Mouse (Mus musculus): ENCODE measurements around the gene Apoa5. TPM values are rescaled to one million over a fixed set of nuclear protein-coding genes. Genes with fewer than 3 reads are reported as not detected.

Gene Apoa5
- polyA plus RNA-seq, 1 experiment from 2014 or later = not detected

DNA sequence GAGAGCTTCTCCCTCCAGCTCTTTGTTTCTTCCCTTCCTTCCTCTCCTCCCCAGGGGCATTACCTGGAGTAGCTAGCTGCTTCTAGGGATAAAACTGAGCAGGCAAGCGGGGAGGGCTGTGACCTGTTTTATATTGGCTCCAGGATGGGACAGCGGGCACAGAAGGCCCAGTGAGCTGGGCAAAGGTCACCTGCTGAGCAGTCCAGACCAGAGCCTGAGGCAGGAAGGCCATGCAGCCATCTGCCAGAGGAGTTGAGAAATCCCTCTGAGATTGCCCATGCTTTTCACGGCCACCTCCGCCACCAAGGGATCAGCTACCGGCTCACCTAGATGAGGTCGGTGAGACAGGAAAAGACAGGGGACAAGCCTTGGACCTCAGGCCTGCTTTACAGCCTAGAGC is 33.2 kb upstream of the Apoa5 start:
- no peak overlapping the region for H3K9ac ChIP-seq (ENCODE audit: low read depth, low read length)
- H3K36me3 ChIP-seq (ENCODE audit: control insufficient read depth, insufficient read depth, low read length) = no peaks in the 10 kb centered on the region
- no peaks in the 10 kb centered on the region for H3K9me3 ChIP-seq (replicated peaks; ENCODE audit: control insufficient read depth, low read length)
- no peak overlapping the region for H3K4me2 ChIP-seq
- WGBS (ENCODE audit: insufficient replicate concordance) = 83% methylated on average over 6 of the region's 6 CpGs
- no peak for ATAC-seq (replicated peaks; ENCODE audit: insufficient number of reproducible peaks, low FRiP score, low TSS enrichment)
- H3K27ac ChIP-seq (ENCODE audit: low read depth, low read length) = no peak overlapping the region
- H3K4me1 ChIP-seq (ENCODE audit: control insufficient read depth, insufficient read depth, low read length) = peaks cover 3% of the 10 kb centered on the region; the same call in 1 of the 2 replicates
- H3K27me3 ChIP-seq (ENCODE audit: control insufficient read depth, insufficient read depth, low read length) = peaks cover 5% of the 10 kb centered on the region; the same call in 1 of the 2 replicates
- no peak overlapping the region for H3K4me3 ChIP-seq (ENCODE audit: low read depth, low read length)

GRCm38 (mm10) chr9:46235596-46235648 is 33.0 kb upstream of the Apoa5 start, which contains the start of gene Apoc3:
Apoc3 (minus strand) TSS chr9:46235636.
- no peak for ATAC-seq (replicated peaks; ENCODE audit: insufficient number of reproducible peaks, low FRiP score, low TSS enrichment)
- peaks cover 1% of the 10 kb centered on the region; the same call in 1 of the 2 replicates for H3K4me1 ChIP-seq (ENCODE audit: control insufficient read depth, insufficient read depth, low read length)
- no peak within 1 kb of the TSS for H3K4me3 ChIP-seq (ENCODE audit: low read depth, low read length)
- no peaks in the 10 kb centered on the region for H3K9me3 ChIP-seq (replicated peaks; ENCODE audit: control insufficient read depth, low read length)
- no peak within 1 kb of the TSS for H3K4me2 ChIP-seq
- H3K36me3 ChIP-seq (ENCODE audit: control insufficient read depth, insufficient read depth, low read length) = no peaks in the 10 kb centered on the region
- peaks cover 5% of the 10 kb centered on the region; the same call in 1 of the 2 replicates for H3K27me3 ChIP-seq (ENCODE audit: control insufficient read depth, insufficient read depth, low read length)
- H3K27ac ChIP-seq (ENCODE audit: low read depth, low read length) = no peak within 1 kb of the TSS
- H3K9ac ChIP-seq (ENCODE audit: low read depth, low read length) = no peak within 1 kb of the TSS

DNA sequence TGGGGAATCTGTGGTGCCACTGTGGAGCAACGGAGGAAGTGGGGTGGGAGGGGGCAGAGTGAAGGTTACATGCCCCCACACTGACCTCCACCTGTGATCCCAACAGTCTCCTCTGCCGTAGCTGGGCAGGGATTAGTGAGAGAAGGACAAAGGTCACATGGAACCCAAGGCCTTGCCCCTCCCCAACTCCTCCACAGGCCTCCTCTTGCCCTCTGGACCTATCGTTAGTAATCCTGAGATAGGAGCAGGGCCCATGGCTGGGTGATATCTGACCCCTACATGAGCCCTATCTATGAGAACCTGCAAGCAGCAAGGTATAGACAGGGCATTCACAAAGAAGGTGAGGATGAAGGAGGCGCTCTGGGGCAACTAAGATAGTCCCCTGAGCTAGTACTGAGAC is 32.8 kb upstream of the Apoa5 start:
- Histone ChIP-seq H3K36me3 (ENCODE audit: control insufficient read depth, insufficient read depth, low read length) (no peaks in the 10 kb centered on the region), H3K9me3 (replicated peaks; ENCODE audit: control insufficient read depth, low read length) (no peaks in the 10 kb centered on the region), H3K9ac (ENCODE audit: low read depth, low read length) (no peak overlapping the region), H3K4me2 (no peak overlapping the region), H3K4me1 (ENCODE audit: control insufficient read depth, insufficient read depth, low read length) (no peaks in the 10 kb centered on the region), H3K4me3 (ENCODE audit: low read depth, low read length) (no peak overlapping the region), H3K27ac (ENCODE audit: low read depth, low read length) (no peak overlapping the region), H3K27me3 (ENCODE audit: control insufficient read depth, insufficient read depth, low read length) (peaks cover 3% of the 10 kb centered on the region; the same call in 1 of the 2 replicates)
- 57% methylated on average over 4 of the region's 4 CpGs for WGBS (ENCODE audit: insufficient replicate concordance)
- ATAC-seq (replicated peaks; ENCODE audit: insufficient number of reproducible peaks, low FRiP score, low TSS enrichment) = no peak

DNA sequence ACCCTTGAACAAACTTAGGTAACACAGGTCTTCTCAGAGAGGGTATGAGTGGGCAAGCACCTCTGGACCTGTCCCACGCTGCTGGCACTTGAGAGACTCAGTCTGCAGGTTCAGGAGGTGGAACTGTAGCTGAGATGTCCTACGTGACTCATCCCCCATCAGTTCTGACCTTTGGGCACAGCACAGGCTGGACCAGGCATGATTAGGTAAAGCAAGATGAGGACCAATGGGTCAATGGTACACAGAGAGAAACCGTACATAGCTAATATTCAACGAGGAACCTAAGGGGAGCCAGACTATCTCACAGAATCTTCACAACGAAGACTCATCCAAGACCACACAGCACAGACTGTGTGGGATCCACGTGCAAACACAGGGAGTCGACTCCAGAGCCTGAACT is 29.6 kb upstream of the Apoa5 start:
- ATAC-seq (replicated peaks; ENCODE audit: insufficient number of reproducible peaks, low FRiP score, low TSS enrichment) = no peak
- H3K4me3 ChIP-seq (ENCODE audit: low read depth, low read length) = no peak overlapping the region
- H3K9me3 ChIP-seq (replicated peaks; ENCODE audit: control insufficient read depth, low read length) = no peaks in the 10 kb centered on the region
- no peaks in the 10 kb centered on the region for H3K27me3 ChIP-seq (ENCODE audit: control insufficient read depth, insufficient read depth, low read length)
- H3K36me3 ChIP-seq (ENCODE audit: control insufficient read depth, insufficient read depth, low read length) = no peaks in the 10 kb centered on the region
- no peak overlapping the region for H3K27ac ChIP-seq (ENCODE audit: low read depth, low read length)
- H3K9ac ChIP-seq (ENCODE audit: low read depth, low read length) = no peak overlapping the region
- no peak overlapping the region for H3K4me2 ChIP-seq
- WGBS (ENCODE audit: insufficient replicate concordance) = 81% methylated on average over 7 of the region's 7 CpGs
- H3K4me1 ChIP-seq (ENCODE audit: control insufficient read depth, insufficient read depth, low read length) = peaks cover 8% of the 10 kb centered on the region; the same call in 1 of the 2 replicates

- no peaks in the 10 kb centered on the region for H3K27me3 ChIP-seq (ENCODE audit: control insufficient read depth, insufficient read depth, low read length)
- no peaks in the 10 kb centered on the region for H3K36me3 ChIP-seq (ENCODE audit: control insufficient read depth, insufficient read depth, low read length)
- H3K9me3 ChIP-seq (replicated peaks; ENCODE audit: control insufficient read depth, low read length) = no peaks in the 10 kb centered on the region
- H3K9ac ChIP-seq (ENCODE audit: low read depth, low read length) = no peak within 1 kb of the TSS
- 0 out of 2 replicates have a peak, but pooled peaks have one; percentile 14 for ATAC-seq (replicated peaks; ENCODE audit: insufficient number of reproducible peaks, low FRiP score, low TSS enrichment)
- WGBS (ENCODE audit: insufficient replicate concordance) = 58% methylated on average over 7 of the region's 7 CpGs
- H3K4me3 ChIP-seq (ENCODE audit: low read depth, low read length) = no peak within 1 kb of the TSS
- peaks cover 11% of the 10 kb centered on the region; the same call in 1 of the 2 replicates for H3K4me1 ChIP-seq (ENCODE audit: control insufficient read depth, insufficient read depth, low read length)
- H3K4me2 ChIP-seq = no peak within 1 kb of the TSS
- no peak within 1 kb of the TSS for H3K27ac ChIP-seq (ENCODE audit: low read depth, low read length)
These were observed 27.8 kb upstream of the Apoa5 start, which contains the start of gene Apoa4 for GRCm38 (mm10) chr9:46240526-46241153. Apoa4 (plus strand) TSS chr9:46240696.

GRCm38 (mm10) chr9:46241818-46242217 is 26.6 kb upstream of the Apoa5 start:
- H3K9ac ChIP-seq (ENCODE audit: low read depth, low read length) = no peak overlapping the region
- no peak for ATAC-seq (replicated peaks; ENCODE audit: insufficient number of reproducible peaks, low FRiP score, low TSS enrichment)
- 58% methylated on average over 2 of the region's 2 CpGs for WGBS (ENCODE audit: insufficient replicate concordance)
- no peak overlapping the region for H3K4me2 ChIP-seq
- no peaks in the 10 kb centered on the region for H3K36me3 ChIP-seq (ENCODE audit: control insufficient read depth, insufficient read depth, low read length)
- H3K9me3 ChIP-seq (replicated peaks; ENCODE audit: control insufficient read depth, low read length) = no peaks in the 10 kb centered on the region
- H3K4me1 ChIP-seq (ENCODE audit: control insufficient read depth, insufficient read depth, low read length) = peaks cover 11% of the 10 kb centered on the region; the same call in 1 of the 2 replicates
- no peak overlapping the region for H3K27ac ChIP-seq (ENCODE audit: low read depth, low read length)
- no peak overlapping the region for H3K4me3 ChIP-seq (ENCODE audit: low read depth, low read length)
- H3K27me3 ChIP-seq (ENCODE audit: control insufficient read depth, insufficient read depth, low read length) = no peaks in the 10 kb centered on the region

DNA sequence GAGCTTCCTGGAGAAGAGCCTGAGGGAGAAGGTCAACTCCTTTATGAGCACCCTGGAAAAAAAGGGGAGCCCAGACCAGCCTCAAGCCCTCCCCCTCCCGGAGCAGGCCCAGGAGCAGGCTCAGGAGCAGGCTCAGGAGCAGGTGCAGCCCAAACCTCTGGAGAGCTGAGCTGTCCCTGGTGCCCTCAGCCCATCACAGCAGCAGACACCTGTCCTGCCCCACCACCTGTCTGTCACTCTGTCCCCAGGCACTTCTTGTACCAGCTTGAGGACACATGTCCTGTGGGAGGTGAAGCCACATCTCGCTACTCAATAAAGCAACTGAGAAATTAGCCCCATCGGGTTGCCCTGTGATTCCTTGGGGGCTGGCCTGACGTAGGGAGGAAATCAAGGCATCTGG is 25.3 kb upstream of the Apoa5 start:
- H3K4me2 ChIP-seq = no peak overlapping the region
- no peak overlapping the region for H3K9ac ChIP-seq (ENCODE audit: low read depth, low read length)
- no peaks in the 10 kb centered on the region for H3K36me3 ChIP-seq (ENCODE audit: control insufficient read depth, insufficient read depth, low read length)
- no peak overlapping the region for H3K4me3 ChIP-seq (ENCODE audit: low read depth, low read length)
- WGBS (ENCODE audit: insufficient replicate concordance) = 56% methylated on average over 4 of the region's 4 CpGs
- ATAC-seq (replicated peaks; ENCODE audit: insufficient number of reproducible peaks, low FRiP score, low TSS enrichment) = no peak
- H3K27ac ChIP-seq (ENCODE audit: low read depth, low read length) = no peak overlapping the region
- H3K27me3 ChIP-seq (ENCODE audit: control insufficient read depth, insufficient read depth, low read length) = no peaks in the 10 kb centered on the region
- H3K4me1 ChIP-seq (ENCODE audit: control insufficient read depth, insufficient read depth, low read length) = peaks cover 11% of the 10 kb centered on the region; the same call in 1 of the 2 replicates
- no peaks in the 10 kb centered on the region for H3K9me3 ChIP-seq (replicated peaks; ENCODE audit: control insufficient read depth, low read length)

DNA sequence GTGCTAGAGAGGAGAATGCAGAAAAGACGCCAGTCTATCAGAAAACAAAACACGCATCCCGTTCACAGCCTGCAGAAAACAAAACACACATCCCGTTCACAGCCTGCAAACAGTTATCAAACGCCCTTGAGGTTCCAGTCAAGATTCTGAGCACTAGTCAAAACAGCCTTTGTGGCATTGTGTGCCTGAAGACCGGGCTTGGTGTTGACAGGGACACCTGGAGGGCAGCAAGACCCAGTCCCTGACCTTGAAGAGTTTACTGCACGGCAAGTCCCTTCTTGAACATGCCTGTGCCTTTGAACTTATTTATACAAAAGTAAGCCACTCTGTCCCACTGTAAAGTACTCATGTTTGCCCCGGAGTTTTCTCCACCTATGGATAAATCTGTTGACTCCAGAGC is 24.8 kb upstream of the Apoa5 start:
- no peak overlapping the region; the same call in 1 of the 2 replicates for H3K9ac ChIP-seq (ENCODE audit: low read depth, low read length)
- H3K4me1 ChIP-seq (ENCODE audit: control insufficient read depth, insufficient read depth, low read length) = peaks cover 11% of the 10 kb centered on the region; the same call in 1 of the 2 replicates
- no peaks in the 10 kb centered on the region for H3K27me3 ChIP-seq (ENCODE audit: control insufficient read depth, insufficient read depth, low read length)
- no peak overlapping the region for H3K27ac ChIP-seq (ENCODE audit: low read depth, low read length)
- H3K4me3 ChIP-seq (ENCODE audit: low read depth, low read length) = no peak overlapping the region
- no peaks in the 10 kb centered on the region for H3K9me3 ChIP-seq (replicated peaks; ENCODE audit: control insufficient read depth, low read length)
- no peaks in the 10 kb centered on the region for H3K36me3 ChIP-seq (ENCODE audit: control insufficient read depth, insufficient read depth, low read length)
- no peak for ATAC-seq (replicated peaks; ENCODE audit: insufficient number of reproducible peaks, low FRiP score, low TSS enrichment)
- WGBS (ENCODE audit: insufficient replicate concordance) = 32% methylated on average over 8 of the region's 8 CpGs
- H3K4me2 ChIP-seq = no peak overlapping the region

DNA sequence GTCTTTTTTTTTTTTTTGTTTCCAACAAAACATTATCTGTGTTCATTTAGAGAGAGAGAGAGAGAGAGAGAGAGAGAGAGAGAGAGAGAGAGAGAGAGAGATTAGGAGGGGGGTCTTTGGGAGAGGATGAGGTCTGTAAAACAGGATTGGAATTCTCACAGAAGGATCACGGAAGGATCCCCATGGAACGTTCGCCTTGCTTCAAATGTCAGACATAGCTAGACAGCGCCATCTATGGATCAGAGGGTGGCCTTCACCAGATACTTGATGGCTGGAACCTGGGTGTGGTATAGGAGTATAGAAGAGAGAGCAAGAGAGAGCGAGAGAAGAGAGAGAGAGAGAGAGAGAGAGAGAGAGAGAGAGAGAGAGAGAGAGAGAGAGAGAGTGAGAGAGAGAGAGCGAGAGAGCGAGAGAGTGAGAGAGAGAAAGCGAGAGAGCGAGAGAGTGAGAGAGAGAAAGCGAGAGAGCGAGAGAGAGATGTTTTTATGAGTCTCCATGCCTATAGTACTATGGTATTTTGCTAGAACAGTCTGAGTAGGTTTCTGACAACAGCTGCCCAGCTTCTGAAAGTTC is 21.6 kb upstream of the Apoa5 start:
- Histone ChIP-seq H3K4me1 (ENCODE audit: control insufficient read depth, insufficient read depth, low read length) (peaks cover 11% of the 10 kb centered on the region; the same call in 1 of the 2 replicates), H3K36me3 (ENCODE audit: control insufficient read depth, insufficient read depth, low read length) (no peaks in the 10 kb centered on the region), H3K9me3 (replicated peaks; ENCODE audit: control insufficient read depth, low read length) (no peaks in the 10 kb centered on the region), H3K27ac (ENCODE audit: low read depth, low read length) (no peak overlapping the region), H3K27me3 (ENCODE audit: control insufficient read depth, insufficient read depth, low read length) (no peaks in the 10 kb centered on the region), H3K4me3 (ENCODE audit: low read depth, low read length) (no peak overlapping the region), H3K4me2 (no peak overlapping the region), H3K9ac (ENCODE audit: low read depth, low read length) (no peak overlapping the region)
- WGBS (ENCODE audit: insufficient replicate concordance) = 31% methylated on average over 11 of the region's 11 CpGs
- no peak for ATAC-seq (replicated peaks; ENCODE audit: insufficient number of reproducible peaks, low FRiP score, low TSS enrichment)
